ENCODE assay signal across 9 mouse cellular contexts in genomic region chr9:37255889-37256225, GRCm38 (mm10). TPM values are rescaled to one million over a fixed set of nuclear protein-coding genes. Genes with fewer than 3 reads are reported as not detected.
DNase-seq lines count a peak whose midpoint lies in the region; ATAC-seq and TF ChIP-seq lines count a peak whose summit lies in the region.
"Had no signal": no experiment of that assay in that cellular context is flagged by ENCODE, and none has a peak within 500 bp of the region (broad histone marks: within the 10 kb centered on the region; RNA-seq: fewer than 3 reads in every experiment).

No protein-coding gene starts in this region.

- H3K36me3 ChIP-seq in heart, adult 2 months (ENCODE audit: control insufficient read depth, insufficient read depth, low read length), result no peaks in the 10 kb centered on the region
- no peaks in the 10 kb centered on the region for H3K36me3 ChIP-seq in limb, embryonic 14.5 days (ENCODE audit: control insufficient read depth, insufficient read depth, low read length)
- H3K36me3 ChIP-seq in midbrain, embryonic 12.5 days, result no peaks in the 10 kb centered on the region
- H3K36me3 ChIP-seq in stomach, embryonic 14.5 days (ENCODE audit: control insufficient read depth, insufficient read depth, low read length), result no peaks in the 10 kb centered on the region
- H3K36me3 ChIP-seq: G1E had no signal

- peaks cover 4% of the 10 kb centered on the region for H3K4me1 ChIP-seq in heart, adult 2 months (ENCODE audit: control insufficient read depth, insufficient read depth, low read length)
- 0 out of 2 replicates have a peak, but pooled peaks cover 3% of the 10 kb centered on the region for H3K4me1 ChIP-seq in limb, embryonic 14.5 days (ENCODE audit: control insufficient read depth, insufficient read depth, low read length)
- peaks cover 10% of the 10 kb centered on the region for H3K4me1 ChIP-seq in midbrain, embryonic 12.5 days
- no peaks in the 10 kb centered on the region for H3K4me1 ChIP-seq in stomach, embryonic 14.5 days (ENCODE audit: control insufficient read depth, insufficient read depth, low read length)

- 29% methylated on average over 7 of the region's 7 CpGs for WGBS in heart, adult 2 months
- WGBS in limb, embryonic 14.5 days, result 13% methylated on average over 7 of the region's 7 CpGs
- 44% methylated on average over 7 of the region's 7 CpGs for WGBS in midbrain, embryonic 12.5 days
- 31% methylated on average over 7 of the region's 7 CpGs for WGBS in stomach, embryonic 14.5 days

- H3K27me3 ChIP-seq in heart, adult 2 months (ENCODE audit: control insufficient read depth, insufficient read depth, low read length), result no peaks in the 10 kb centered on the region
- no peaks in the 10 kb centered on the region for H3K27me3 ChIP-seq in limb, embryonic 14.5 days (ENCODE audit: control insufficient read depth, insufficient read depth, low read length)
- peaks cover 18% of the 10 kb centered on the region for H3K27me3 ChIP-seq in midbrain, embryonic 12.5 days
- no peaks in the 10 kb centered on the region for H3K27me3 ChIP-seq in stomach, embryonic 14.5 days (ENCODE audit: control insufficient read depth, insufficient read depth, low read length)

- ATAC-seq in limb, embryonic 14.5 days (ENCODE audit: low FRiP score, low read depth), result peak; percentile 74
- ATAC-seq in midbrain, embryonic 12.5 days (ENCODE audit: low FRiP score, low read depth), result peak; percentile 44; the same call in 1 of the 2 replicates
- ATAC-seq in stomach, embryonic 14.5 days (ENCODE audit: insufficient number of reproducible peaks, insufficient read depth, low FRiP score, low read depth), result peak; percentile 46; the same call in 1 of the 2 replicates

- TF ChIP-seq EP300 in heart, adult 2 months (IDR thresholded peaks at IDR 0.05; ENCODE audit: insufficient read depth, low read depth, low read length), result no peak

- peak; percentile 64 to 79 for DNase-seq in cerebellum, postnatal 14 days
- DNase-seq in cerebellum, adult 9-10 months, result no peak
- DNase-seq in brain, embryonic 18.5 days (ENCODE audit: low read depth, low spot score), result peak; percentile 49
- peak; percentile 54 to 62 for DNase-seq in heart, adult 2 months
- peak; percentile 30 for DNase-seq in kidney, adult 11 months
- peak; percentile 86 for DNase-seq in limb, embryonic 14.5 days (ENCODE audit: low spot score)

- peak overlapping the region; percentile 29 for H3K27ac ChIP-seq in heart, adult 2 months
- H3K27ac ChIP-seq in limb, embryonic 14.5 days (replicated peaks; ENCODE audit: low read depth, low read length), result no peak overlapping the region
- H3K27ac ChIP-seq in midbrain, embryonic 12.5 days (replicated peaks), result no peak overlapping the region
- no peak overlapping the region for H3K27ac ChIP-seq in stomach, embryonic 14.5 days (ENCODE audit: low read length)

- H3K79me2 ChIP-seq in heart, adult 2 months (replicated peaks; ENCODE audit: control insufficient read depth, insufficient read depth, low read length), result no peaks in the 10 kb centered on the region

- intact Hi-C loops in heart, adult 2 months (cut with DNase I), result loop anchor here (5.0 kb wide), 1 partner anchor 71 kb away; no protein-coding TSS in a partner anchor

- H3K9ac ChIP-seq in heart, adult 2 months (ENCODE audit: low read depth, low read length), result peak overlapping the region; percentile 58
- H3K9ac ChIP-seq in limb, embryonic 14.5 days (ENCODE audit: low read depth, low read length, severe bottlenecking), result peak overlapping the region; percentile 51; the same call in 1 of the 2 replicates
- no peak overlapping the region for H3K9ac ChIP-seq in midbrain, embryonic 12.5 days (replicated peaks)
- no peak overlapping the region for H3K9ac ChIP-seq in stomach, embryonic 14.5 days (replicated peaks; ENCODE audit: low read depth, low read length)

- H3K4me3 ChIP-seq in heart, adult 2 months, result peak overlapping the region; percentile 49
- H3K4me3 ChIP-seq in limb, embryonic 14.5 days (replicated peaks; ENCODE audit: low read length), result peak overlapping the region; percentile 44
- peak overlapping the region; percentile 43; the same call in 1 of the 2 replicates for H3K4me3 ChIP-seq in midbrain, embryonic 12.5 days
- H3K4me3 ChIP-seq in stomach, embryonic 14.5 days (ENCODE audit: low read depth, low read length), result peak overlapping the region; percentile 29

- TF ChIP-seq CTCF in heart, adult 2 months (IDR thresholded peaks at IDR 0.05), result peak; percentile 71

- peak overlapping the region; percentile 73 for H3K4me2 ChIP-seq in limb, embryonic 14.5 days (replicated peaks; ENCODE audit: low read depth, low read length, severe bottlenecking)
- peak overlapping the region; percentile 71 for H3K4me2 ChIP-seq in midbrain, embryonic 12.5 days (replicated peaks)
- H3K4me2 ChIP-seq in stomach, embryonic 14.5 days (replicated peaks; ENCODE audit: low read depth, low read length), result peak overlapping the region; percentile 85

- TF ChIP-seq POLR2A in heart, adult 2 months (IDR thresholded peaks at IDR 0.05; ENCODE audit: insufficient read depth, low read depth, low read length), result no peak
- no peak for TF ChIP-seq POLR2A in limb, embryonic 14.5 days (IDR thresholded peaks at IDR 0.05; ENCODE audit: borderline replicate concordance, extremely low read depth, insufficient read depth, insufficient read length)

- no peaks in the 10 kb centered on the region for H3K9me3 ChIP-seq in limb, embryonic 14.5 days (ENCODE audit: control insufficient read depth, low read length)
- H3K9me3 ChIP-seq in midbrain, embryonic 12.5 days, result no peaks in the 10 kb centered on the region
- no peaks in the 10 kb centered on the region for H3K9me3 ChIP-seq in stomach, embryonic 14.5 days (ENCODE audit: control insufficient read depth, low read depth, low read length)
- H3K9me3 ChIP-seq: G1E had no signal

RNA-seq across cellular contexts. Expression of gene Slc37a2, which starts 0.3 kb away (rescaled TPM):
- total RNA-seq in heart, adult 2 months (2021), result 1 to 10 TPM; 2.9 to 4.1 TPM
- polyA plus RNA-seq in heart, adult 2 months (2012; rRNA removed), result 4.1 and 5.9 TPM in 2 replicates
- 3.2 and 3.9 TPM in 2 replicates for polyA plus RNA-seq in limb, embryonic 14.5 days (2012; rRNA removed)
- 3.2 and 3.6 TPM in 2 replicates for polyA plus RNA-seq in limb, embryonic 14.5 days (2014; fragmentation: Nextera tagmentation; extraction: Ambion mirVana)
- 1.1 TPM in 2 replicates for polyA plus RNA-seq in midbrain, embryonic 12.5 days (2016; fragmentation: Nextera tagmentation; extraction: Ambion mirVana)
- polyA plus RNA-seq in stomach, embryonic 14.5 days (2014; fragmentation: Nextera tagmentation; extraction: Ambion mirVana), result 1.1 and 2.1 TPM in 2 replicates

RNA-seq across cellular contexts. Expression of gene Tmem218, which starts 47.8 kb away (rescaled TPM):
- 1 to 10 TPM; 6.6 to 7.1 TPM for total RNA-seq in heart, adult 2 months (2021)
- 4.2 and 7.7 TPM in 2 replicates for polyA plus RNA-seq in heart, adult 2 months (2012; rRNA removed)
- polyA plus RNA-seq in limb, embryonic 14.5 days (2012; rRNA removed), result 4.8 and 5.7 TPM in 2 replicates
- 13.5 and 14.0 TPM in 2 replicates for polyA plus RNA-seq in limb, embryonic 14.5 days (2014; fragmentation: Nextera tagmentation; extraction: Ambion mirVana)
- polyA plus RNA-seq in midbrain, embryonic 12.5 days (2016; fragmentation: Nextera tagmentation; extraction: Ambion mirVana), result 15.4 and 16.2 TPM in 2 replicates
- 12.5 and 13.3 TPM in 2 replicates for polyA plus RNA-seq in stomach, embryonic 14.5 days (2014; fragmentation: Nextera tagmentation; extraction: Ambion mirVana)

Comparison
In these comparisons a context has a peak if more than half of its experiments do, and no peak if none do; other contexts are left out.
1. H3K9ac ChIP-seq: peak in heart, adult 2 months (single experiment) and limb, embryonic 14.5 days (single experiment); none in midbrain, embryonic 12.5 days (single experiment) and stomach, embryonic 14.5 days (single experiment).
2. Peak in every context shown above with its lines, with median percentiles within 50 percentile points of each other: H3K4me3 ChIP-seq, ATAC-seq and H3K4me2 ChIP-seq.